Mouse (Mus musculus): ENCODE results near the gene Tmc8. TPM values are rescaled to one million over a fixed set of nuclear protein-coding genes. Genes with fewer than 3 reads are reported as not detected.

Tmc8 gene
- 0.81 and 1.4 TPM in 2 replicates for polyA plus RNA-seq (2015; fragmentation: Nextera tagmentation; extraction: Ambion mirVana)

GRCm38 (mm10) chr11:117781993-117782704 lies at the start of gene Tmc8, which contains the start of gene Tmc6:
Gene Tmc8, plus strand, starts transcription at chr11:117782076.
Gene Tmc6, minus strand, starts transcription at chr11:117782198.
- peak within 1 kb of the TSS; percentile 58 for H3K4me3 ChIP-seq
- no peak for ATAC-seq (ENCODE audit: low FRiP score, low read depth)
- H3K27me3 ChIP-seq: peaks cover 28% of the 10 kb centered on the region
- H3K36me3 ChIP-seq: no peaks in the 10 kb centered on the region; the same call in 1 of the 2 replicates
- peaks cover 48% of the 10 kb centered on the region for H3K4me1 ChIP-seq
- H3K9me3 ChIP-seq: no peaks in the 10 kb centered on the region
- peak within 1 kb of the TSS; percentile 98 for H3K4me2 ChIP-seq (replicated peaks)
- H3K9ac ChIP-seq: peak within 1 kb of the TSS; percentile 57
- peak within 1 kb of the TSS; percentile 70 for H3K27ac ChIP-seq
- 52% methylated on average over 24 of the region's 24 CpGs for WGBS

DNA sequence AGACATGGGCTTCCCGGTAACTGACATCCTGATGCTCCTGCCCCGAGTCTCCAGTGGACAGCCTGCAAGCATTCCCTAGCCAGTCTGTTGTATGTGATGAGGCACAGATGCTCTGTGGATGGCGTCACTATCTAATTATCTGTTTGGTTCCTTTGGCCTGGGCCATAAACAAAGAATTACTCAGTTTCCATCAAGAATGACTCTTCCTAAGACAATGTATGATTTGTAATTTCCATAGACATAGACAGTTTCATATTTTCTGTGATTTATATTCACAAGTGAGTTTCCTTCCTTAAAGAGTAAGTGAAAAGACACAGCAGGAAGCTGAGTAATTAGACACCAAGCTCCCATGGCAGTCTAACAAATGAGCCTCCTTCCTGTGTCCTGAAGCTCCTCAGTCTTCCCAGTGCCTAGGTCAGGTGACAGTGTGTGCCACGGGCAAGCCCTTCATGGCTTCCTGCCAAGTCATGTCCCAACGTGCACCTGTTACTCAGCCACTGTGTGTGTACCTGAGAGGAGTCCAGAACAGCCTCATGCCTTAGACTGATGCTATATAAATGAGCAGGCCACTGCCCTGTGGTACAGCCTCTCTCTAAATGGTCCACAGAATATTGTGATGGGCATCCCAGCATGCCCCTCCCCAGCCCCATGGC lies 45.7 kb upstream of the Tmc8 start:
- no peak for ATAC-seq (ENCODE audit: low FRiP score, low read depth)
- Histone ChIP-seq H3K4me1 (no peaks in the 10 kb centered on the region), H3K4me3 (no peak overlapping the region), H3K4me2 (replicated peaks) (no peak overlapping the region), H3K27me3 (no peaks in the 10 kb centered on the region), H3K27ac (no peak overlapping the region), H3K36me3 (peaks cover 86% of the 10 kb centered on the region), H3K9ac (no peak overlapping the region), H3K9me3 (no peaks in the 10 kb centered on the region)
- WGBS: 69% methylated on average over 5 of the region's 5 CpGs

DNA sequence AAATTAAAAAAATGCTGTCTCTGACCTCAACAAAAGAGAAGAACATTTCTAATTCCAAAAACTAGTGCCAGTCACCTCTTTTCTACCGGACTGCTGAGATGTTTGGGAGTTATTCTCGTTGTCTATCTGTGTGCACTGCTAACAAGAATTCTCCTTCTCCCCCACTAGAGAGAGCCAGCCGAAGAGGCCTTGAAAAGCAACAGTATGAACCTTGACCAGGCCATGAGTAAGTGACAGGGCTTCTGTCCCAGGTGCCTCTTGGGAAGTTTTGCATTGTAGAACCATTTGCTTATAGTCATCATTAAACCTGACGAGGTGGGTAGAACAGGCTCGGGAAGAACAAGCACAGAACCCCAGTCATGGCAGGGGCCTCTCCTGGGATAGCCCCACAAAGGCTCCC lies 43.8 kb upstream of the Tmc8 start:
- Histone ChIP-seq H3K9ac (no peak overlapping the region), H3K4me2 (replicated peaks) (no peak overlapping the region), H3K4me3 (no peak overlapping the region), H3K36me3 (peaks cover 94% of the 10 kb centered on the region), H3K27ac (no peak overlapping the region), H3K4me1 (no peaks in the 10 kb centered on the region), H3K27me3 (no peaks in the 10 kb centered on the region), H3K9me3 (no peaks in the 10 kb centered on the region)
- no peak for ATAC-seq (ENCODE audit: low FRiP score, low read depth)
- WGBS: 83% methylated on average over 5 of the region's 5 CpGs

DNA sequence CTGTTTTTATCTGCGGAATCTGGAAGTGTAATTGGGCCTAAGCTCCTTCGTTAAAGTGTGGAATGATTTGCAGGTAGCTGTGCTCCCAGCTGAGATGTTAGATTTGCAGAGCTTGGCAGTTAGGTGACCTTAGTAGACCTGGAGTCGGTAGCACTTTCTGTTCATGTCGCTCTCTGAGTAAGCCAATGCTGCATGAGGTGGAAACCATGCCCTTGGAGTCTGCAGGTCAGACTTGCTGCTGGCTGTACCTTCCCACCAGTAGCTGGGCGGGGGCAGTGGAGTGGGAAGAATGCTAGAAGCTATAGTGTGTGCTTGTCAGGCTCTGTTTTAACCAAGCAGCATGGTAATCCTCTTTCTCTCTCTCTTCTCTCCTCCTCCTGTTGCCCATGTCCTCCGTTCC lies 40.7 kb upstream of the Tmc8 start:
- Histone ChIP-seq H3K4me2 (replicated peaks) (no peak overlapping the region), H3K9me3 (no peaks in the 10 kb centered on the region), H3K4me1 (peaks cover 5% of the 10 kb centered on the region; the same call in 1 of the 2 replicates), H3K27ac (no peak overlapping the region), H3K27me3 (no peaks in the 10 kb centered on the region), H3K4me3 (no peak overlapping the region), H3K36me3 (peaks cover 100% of the 10 kb centered on the region), H3K9ac (no peak overlapping the region)
- WGBS: 81% methylated on average over 6 of the region's 6 CpGs
- no peak for ATAC-seq (ENCODE audit: low FRiP score, low read depth)

GRCm38 (mm10) chr11:117742243-117742642 lies 39.6 kb upstream of the Tmc8 start:
- Histone ChIP-seq H3K4me3 (no peak overlapping the region), H3K36me3 (peaks cover 100% of the 10 kb centered on the region), H3K9me3 (no peaks in the 10 kb centered on the region), H3K9ac (no peak overlapping the region), H3K27ac (no peak overlapping the region), H3K27me3 (no peaks in the 10 kb centered on the region), H3K4me1 (peaks cover 5% of the 10 kb centered on the region; the same call in 1 of the 2 replicates), H3K4me2 (replicated peaks) (no peak overlapping the region)
- no peak for ATAC-seq (ENCODE audit: low FRiP score, low read depth)
- 79% methylated on average over 8 of the region's 8 CpGs for WGBS

- no peaks in the 10 kb centered on the region for H3K27me3 ChIP-seq
- ATAC-seq (ENCODE audit: low FRiP score, low read depth): no peak
- peaks cover 5% of the 10 kb centered on the region; the same call in 1 of the 2 replicates for H3K4me1 ChIP-seq
- H3K4me2 ChIP-seq (replicated peaks): no peak overlapping the region
- H3K4me3 ChIP-seq: no peak overlapping the region
- WGBS: 75% methylated on average over 8 of the region's 8 CpGs
- no peak overlapping the region for H3K27ac ChIP-seq
- no peaks in the 10 kb centered on the region for H3K9me3 ChIP-seq
- peaks cover 100% of the 10 kb centered on the region for H3K36me3 ChIP-seq
- no peak overlapping the region for H3K9ac ChIP-seq
These were observed 39.2 kb upstream of the Tmc8 start for GRCm38 (mm10) chr11:117742715-117743114.

GRCm38 (mm10) chr11:117743454-117744030 lies 38.3 kb upstream of the Tmc8 start:
- 38% methylated on average over 4 of the region's 4 CpGs for WGBS
- Histone ChIP-seq H3K4me2 (replicated peaks) (no peak overlapping the region), H3K36me3 (peaks cover 100% of the 10 kb centered on the region), H3K9me3 (no peaks in the 10 kb centered on the region), H3K9ac (no peak overlapping the region), H3K27ac (no peak overlapping the region), H3K27me3 (no peaks in the 10 kb centered on the region), H3K4me3 (no peak overlapping the region), H3K4me1 (peaks cover 5% of the 10 kb centered on the region; the same call in 1 of the 2 replicates)
- ATAC-seq (ENCODE audit: low FRiP score, low read depth): no peak

DNA sequence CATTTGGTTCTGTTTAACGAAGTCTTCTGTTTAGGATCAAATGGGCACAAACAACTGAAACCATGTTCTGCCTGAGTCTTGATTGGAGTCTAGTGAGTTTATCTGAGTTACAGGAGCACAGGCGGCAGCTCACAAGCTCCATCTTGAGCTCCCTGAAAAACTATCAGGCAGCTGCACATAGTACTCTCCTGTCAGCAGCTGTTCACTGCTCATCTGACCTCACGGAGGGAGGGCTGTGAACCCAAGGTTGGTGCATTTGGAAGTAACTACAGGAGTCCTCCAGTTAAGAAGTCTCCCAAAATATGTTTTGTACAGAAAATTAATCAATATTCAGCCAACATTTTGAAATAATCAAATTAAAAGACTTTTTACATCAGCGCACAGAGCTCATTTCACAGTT lies 33.2 kb upstream of the Tmc8 start:
- Histone ChIP-seq H3K4me3 (no peak overlapping the region), H3K9ac (no peak overlapping the region), H3K4me1 (0 out of 2 replicates have a peak, but pooled peaks cover under 1% of the 10 kb centered on the region), H3K27me3 (no peaks in the 10 kb centered on the region), H3K27ac (no peak overlapping the region; the same call in 1 of the 2 replicates), H3K36me3 (peaks cover 100% of the 10 kb centered on the region), H3K4me2 (replicated peaks) (no peak overlapping the region), H3K9me3 (no peaks in the 10 kb centered on the region)
- 72% methylated on average over 4 of the region's 4 CpGs for WGBS
- no peak for ATAC-seq (ENCODE audit: low FRiP score, low read depth)

DNA sequence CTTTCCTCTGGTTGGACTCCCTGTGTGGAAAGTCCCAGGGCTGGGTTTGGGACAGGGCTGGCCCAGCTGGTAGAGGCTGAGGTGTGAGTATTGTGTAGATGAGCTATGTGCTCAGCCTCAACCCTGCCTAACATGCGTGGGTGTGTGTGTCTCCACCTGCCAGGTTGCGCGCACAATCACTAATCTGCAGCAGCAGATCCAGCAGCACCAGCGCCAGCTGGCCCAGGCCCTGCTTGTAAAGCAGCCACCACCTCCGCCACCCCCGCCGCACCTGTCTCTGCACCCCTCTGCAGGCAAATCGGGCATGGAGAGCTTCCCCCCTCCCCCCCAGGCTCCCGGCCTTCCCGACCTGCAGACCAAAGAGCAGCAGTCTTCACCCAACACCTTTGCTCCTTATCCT lies 32.5 kb upstream of the Tmc8 start:
- no peak overlapping the region for H3K27ac ChIP-seq
- no peak overlapping the region for H3K4me2 ChIP-seq (replicated peaks)
- 0 out of 2 replicates have a peak, but pooled peaks have one; percentile 32 for ATAC-seq (ENCODE audit: low FRiP score, low read depth)
- H3K4me1 ChIP-seq: no peaks in the 10 kb centered on the region
- no peak overlapping the region for H3K4me3 ChIP-seq
- no peak overlapping the region for H3K9ac ChIP-seq
- no peaks in the 10 kb centered on the region for H3K9me3 ChIP-seq
- H3K36me3 ChIP-seq: peaks cover 100% of the 10 kb centered on the region
- WGBS: 81% methylated on average over 10 of the region's 10 CpGs
- no peaks in the 10 kb centered on the region for H3K27me3 ChIP-seq

- H3K4me1 ChIP-seq: no peaks in the 10 kb centered on the region
- H3K9me3 ChIP-seq: no peaks in the 10 kb centered on the region
- no peak overlapping the region for H3K27ac ChIP-seq
- H3K4me3 ChIP-seq: no peak overlapping the region
- H3K27me3 ChIP-seq: no peaks in the 10 kb centered on the region
- H3K9ac ChIP-seq: no peak overlapping the region
- ATAC-seq (ENCODE audit: low FRiP score, low read depth): no peak
- no peak overlapping the region for H3K4me2 ChIP-seq (replicated peaks)
- WGBS: 87% methylated on average over 6 of the region's 6 CpGs
- H3K36me3 ChIP-seq: peaks cover 100% of the 10 kb centered on the region
These were observed 30.3 kb upstream of the Tmc8 start for GRCm38 (mm10) chr11:117751544-117751943.

DNA sequence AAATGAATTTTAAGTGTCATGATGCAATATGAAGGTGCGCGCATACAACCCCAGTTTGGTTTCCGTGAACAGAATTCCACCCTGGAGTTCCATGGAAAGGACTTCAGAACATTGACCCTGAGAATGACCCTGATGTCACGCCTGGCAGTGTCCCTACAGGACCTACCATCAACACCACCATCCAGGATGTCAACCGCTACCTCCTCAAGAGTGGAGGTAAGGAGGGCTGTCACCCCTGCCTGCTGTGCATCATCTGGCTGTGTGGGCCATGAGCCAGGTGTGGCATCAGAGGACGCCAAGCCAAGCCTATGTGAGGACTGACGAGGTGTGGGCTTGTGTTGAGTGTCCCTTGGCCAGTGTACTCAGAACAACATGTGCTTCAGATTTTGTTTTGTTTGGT lies 26.0 kb upstream of the Tmc8 start:
- H3K36me3 ChIP-seq: peaks cover 100% of the 10 kb centered on the region
- H3K27me3 ChIP-seq: no peaks in the 10 kb centered on the region
- no peak for ATAC-seq (ENCODE audit: low FRiP score, low read depth)
- no peaks in the 10 kb centered on the region for H3K4me1 ChIP-seq
- no peak overlapping the region for H3K4me3 ChIP-seq
- 95% methylated on average over 7 of the region's 7 CpGs for WGBS
- H3K4me2 ChIP-seq (replicated peaks): no peak overlapping the region
- no peaks in the 10 kb centered on the region for H3K9me3 ChIP-seq
- no peak overlapping the region for H3K27ac ChIP-seq
- no peak overlapping the region for H3K9ac ChIP-seq

DNA sequence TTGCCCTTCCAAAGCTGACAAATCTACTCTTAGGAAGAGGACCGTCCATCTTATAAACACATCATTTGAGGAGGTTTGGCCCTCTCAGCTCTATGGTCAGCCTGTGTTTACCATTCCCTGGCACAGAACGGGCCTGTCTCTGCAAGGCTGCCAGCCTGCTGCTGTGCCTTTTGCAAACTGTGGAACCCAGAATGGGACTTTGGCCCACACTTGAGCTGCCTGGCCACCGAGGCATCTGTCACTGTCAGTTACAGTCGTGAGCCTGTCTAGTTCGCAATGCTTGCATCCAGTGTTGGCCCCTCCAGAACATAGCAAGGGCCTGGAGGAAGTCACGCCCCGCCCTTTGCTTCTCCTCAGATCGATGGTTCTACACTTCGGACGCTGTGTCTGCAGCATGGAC lies 22.6 kb upstream of the Tmc8 start:
- no peaks in the 10 kb centered on the region for H3K9me3 ChIP-seq
- no peaks in the 10 kb centered on the region for H3K27me3 ChIP-seq
- H3K27ac ChIP-seq: no peak overlapping the region
- ATAC-seq (ENCODE audit: low FRiP score, low read depth): no peak
- H3K36me3 ChIP-seq: peaks cover 94% of the 10 kb centered on the region
- H3K4me3 ChIP-seq: no peak overlapping the region
- no peak overlapping the region for H3K4me2 ChIP-seq (replicated peaks)
- no peak overlapping the region for H3K9ac ChIP-seq
- no peaks in the 10 kb centered on the region for H3K4me1 ChIP-seq
- 93% methylated on average over 10 of the region's 10 CpGs for WGBS
